Mouse (Mus musculus) liver, embryonic 15.5 days (tissue): ENCODE measurements at regions not wholly inside any gene's neighbourhood (a gene's known extent, or its start where the extent isn't known, plus 50 kb on each side); places are given as distances from the start of the nearest gene placed in this dataset.

ENCODE experiments used
- ATAC-seq: fragments of 200-750 bp; cut with Nextera tagmentation; 2 replicates; pipeline ENCODE4 v1.8.0; 2017; ENCODE audit warnings: moderate number of reproducible peaks, mild to moderate bottlenecking, moderate library complexity; ENCODE audit not compliant: insufficient read depth
- H3K27ac ChIP-seq: fragments of 300-500 bp; sonication (generic); replicated peaks from 2 replicates; pipeline ENCODE4 v1.5.1; 2015; ENCODE audit warnings: mild to moderate bottlenecking, inconsistent platforms
- H3K27me3 ChIP-seq: fragments of 300-500 bp; sonication (generic); 2 replicates; pipeline ENCODE4 v1.6.1; 2015; ENCODE audit warnings: mild to moderate bottlenecking, inconsistent platforms
- H3K36me3 ChIP-seq: fragments of 300-500 bp; sonication (generic); replicated peaks from 2 replicates; pipeline ENCODE4 v1.6.1; 2015; ENCODE audit warnings: moderate library complexity, mild to moderate bottlenecking, inconsistent platforms
- H3K4me1 ChIP-seq: fragments of 300-500 bp; sonication (generic); replicated peaks from 2 replicates; pipeline ENCODE4 v1.6.1; 2015; ENCODE audit warnings: inconsistent platforms
- H3K4me2 ChIP-seq: fragments of 300-500 bp; sonication (generic); 2 replicates; pipeline ENCODE4 v1.6.1; 2015; ENCODE audit warnings: moderate library complexity, mild to moderate bottlenecking, inconsistent platforms
- H3K4me3 ChIP-seq: fragments of 300-500 bp; sonication (generic); replicated peaks from 2 replicates; pipeline ENCODE4 v1.5.1; 2015; ENCODE audit warnings: mild to moderate bottlenecking, inconsistent platforms
- H3K9ac ChIP-seq: fragments of 300-500 bp; sonication (generic); 2 replicates; pipeline ENCODE4 v1.6.1; 2015; ENCODE audit warnings: moderate library complexity, mild to moderate bottlenecking, inconsistent platforms
- H3K9me3 ChIP-seq: fragments of 300-500 bp; sonication (generic); replicated peaks from 2 replicates; pipeline ENCODE4 v1.6.1; 2016; ENCODE audit warnings: inconsistent platforms
- WGBS: fragments of 180-500 bp; shearing (Covaris S2); methylation state at CpG from one replicate; pipeline ENCODE4 v1.1.7; 2015; ENCODE audit warnings: mixed read lengths; ENCODE audit not compliant: insufficient replicate concordance; 5-methylcytosine and 5-hydroxymethylcytosine counted together

- 45% methylated on average over 3 of the region's 3 CpGs for WGBS
- Histone ChIP-seq H3K27me3 (no peaks in the 10 kb centered on the region), H3K36me3 (no peaks in the 10 kb centered on the region), H3K27ac (no peak overlapping the region), H3K4me1 (no peaks in the 10 kb centered on the region), H3K4me2 (no peak overlapping the region), H3K4me3 (no peak overlapping the region), H3K9me3 (no peaks in the 10 kb centered on the region), H3K9ac (no peak overlapping the region)
- no peak for ATAC-seq
Observed at GRCm38 (mm10) chr2:178631336-178631735, 201.0 kb downstream of the Cdh26 start.

GRCm38 (mm10) chr2:178631966-178632365, 201.6 kb downstream of the Cdh26 start:
- Histone ChIP-seq H3K27me3 (no peaks in the 10 kb centered on the region), H3K9ac (no peak overlapping the region), H3K4me3 (no peak overlapping the region), H3K9me3 (no peaks in the 10 kb centered on the region), H3K36me3 (no peaks in the 10 kb centered on the region), H3K4me2 (no peak overlapping the region), H3K27ac (no peak overlapping the region), H3K4me1 (no peaks in the 10 kb centered on the region)
- no peak for ATAC-seq
- 64% methylated on average over 12 of the region's 12 CpGs for WGBS

- Histone ChIP-seq H3K4me2 (no peak overlapping the region), H3K9me3 (no peaks in the 10 kb centered on the region), H3K9ac (no peak overlapping the region), H3K27me3 (no peaks in the 10 kb centered on the region), H3K4me3 (no peak overlapping the region), H3K27ac (no peak overlapping the region), H3K36me3 (no peaks in the 10 kb centered on the region), H3K4me1 (no peaks in the 10 kb centered on the region)
- no peak for ATAC-seq
- 73% methylated on average over 13 of the region's 13 CpGs for WGBS
Observed at GRCm38 (mm10) chr2:178632831-178633585, 202.7 kb downstream of the Cdh26 start.

- no peak overlapping the region for H3K4me2 ChIP-seq
- no peaks in the 10 kb centered on the region for H3K4me1 ChIP-seq
- H3K36me3 ChIP-seq: no peaks in the 10 kb centered on the region
- no peak overlapping the region for H3K9ac ChIP-seq
- H3K4me3 ChIP-seq: no peak overlapping the region
- no peak overlapping the region for H3K27ac ChIP-seq
- ATAC-seq: no peak
- no peaks in the 10 kb centered on the region for H3K9me3 ChIP-seq
- no peaks in the 10 kb centered on the region for H3K27me3 ChIP-seq
- WGBS: 41% methylated on average over 10 of the region's 10 CpGs
Observed at GRCm38 (mm10) chr2:178634116-178634515, 203.8 kb downstream of the Cdh26 start.

- no peaks in the 10 kb centered on the region for H3K4me1 ChIP-seq
- WGBS: 32% methylated on average over 4 of the region's 4 CpGs
- no peak overlapping the region for H3K4me2 ChIP-seq
- no peaks in the 10 kb centered on the region for H3K36me3 ChIP-seq
- no peak for ATAC-seq
- H3K27me3 ChIP-seq: no peaks in the 10 kb centered on the region
- no peak overlapping the region for H3K9ac ChIP-seq
- no peaks in the 10 kb centered on the region for H3K9me3 ChIP-seq
- no peak overlapping the region for H3K27ac ChIP-seq
- H3K4me3 ChIP-seq: no peak overlapping the region
Observed at GRCm38 (mm10) chr2:178635685-178636084, 205.4 kb downstream of the Cdh26 start.

GRCm38 (mm10) chr2:178636901-178637300, 206.6 kb downstream of the Cdh26 start:
- Histone ChIP-seq H3K9ac (no peak overlapping the region), H3K4me2 (no peak overlapping the region), H3K27ac (no peak overlapping the region), H3K4me3 (no peak overlapping the region), H3K4me1 (no peaks in the 10 kb centered on the region), H3K9me3 (no peaks in the 10 kb centered on the region), H3K27me3 (no peaks in the 10 kb centered on the region), H3K36me3 (no peaks in the 10 kb centered on the region)
- no peak for ATAC-seq
- WGBS: 75% methylated on average over 9 of the region's 9 CpGs

GRCm38 (mm10) chr2:178642137-178643052, 212.1 kb downstream of the Cdh26 start:
- Histone ChIP-seq H3K4me1 (no peaks in the 10 kb centered on the region), H3K27me3 (no peaks in the 10 kb centered on the region), H3K9me3 (no peaks in the 10 kb centered on the region), H3K27ac (no peak overlapping the region), H3K4me2 (no peak overlapping the region), H3K4me3 (no peak overlapping the region), H3K36me3 (no peaks in the 10 kb centered on the region), H3K9ac (no peak overlapping the region)
- ATAC-seq: no peak
- 63% methylated on average over 16 of the region's 16 CpGs for WGBS

GRCm38 (mm10) chr2:178643053-178643402, 212.7 kb downstream of the Cdh26 start:
- Histone ChIP-seq H3K4me3 (no peak overlapping the region), H3K4me2 (no peak overlapping the region), H3K4me1 (no peaks in the 10 kb centered on the region), H3K36me3 (no peaks in the 10 kb centered on the region), H3K27ac (no peak overlapping the region), H3K9me3 (no peaks in the 10 kb centered on the region), H3K27me3 (no peaks in the 10 kb centered on the region), H3K9ac (no peak overlapping the region)
- 65% methylated on average over 11 of the region's 11 CpGs for WGBS
- no peak for ATAC-seq

- WGBS: 23% methylated on average over 4 of the region's 4 CpGs
- Histone ChIP-seq H3K4me3 (no peak overlapping the region), H3K27me3 (no peaks in the 10 kb centered on the region), H3K4me1 (no peaks in the 10 kb centered on the region), H3K9ac (no peak overlapping the region), H3K36me3 (no peaks in the 10 kb centered on the region), H3K27ac (no peak overlapping the region), H3K4me2 (no peak overlapping the region), H3K9me3 (no peaks in the 10 kb centered on the region)
- no peak for ATAC-seq
Observed at GRCm38 (mm10) chr2:178643841-178644240, 213.5 kb downstream of the Cdh26 start.

- no peaks in the 10 kb centered on the region for H3K9me3 ChIP-seq
- H3K4me2 ChIP-seq: no peak overlapping the region
- no peaks in the 10 kb centered on the region for H3K4me1 ChIP-seq
- no peaks in the 10 kb centered on the region for H3K36me3 ChIP-seq
- no peaks in the 10 kb centered on the region for H3K27me3 ChIP-seq
- H3K9ac ChIP-seq: no peak overlapping the region
- 66% methylated on average over 2 of the region's 2 CpGs for WGBS
- no peak for ATAC-seq
- no peak overlapping the region for H3K4me3 ChIP-seq
- no peak overlapping the region for H3K27ac ChIP-seq
Observed at GRCm38 (mm10) chr2:178660071-178660470, 229.7 kb downstream of the Cdh26 start.

- Histone ChIP-seq H3K4me2 (no peak overlapping the region), H3K9ac (no peak overlapping the region), H3K27ac (no peak overlapping the region), H3K4me3 (no peak overlapping the region), H3K36me3 (no peaks in the 10 kb centered on the region), H3K9me3 (no peaks in the 10 kb centered on the region), H3K4me1 (no peaks in the 10 kb centered on the region), H3K27me3 (no peaks in the 10 kb centered on the region)
- peak; percentile 40; the same call in 1 of the 2 replicates for ATAC-seq
- 25% methylated on average over 1 of the region's 1 CpGs for WGBS
Observed at GRCm38 (mm10) chr2:178662396-178662795, 232.1 kb downstream of the Cdh26 start.
